Mouse (Mus musculus): ENCODE measurements around the gene Krt32.

DNA sequence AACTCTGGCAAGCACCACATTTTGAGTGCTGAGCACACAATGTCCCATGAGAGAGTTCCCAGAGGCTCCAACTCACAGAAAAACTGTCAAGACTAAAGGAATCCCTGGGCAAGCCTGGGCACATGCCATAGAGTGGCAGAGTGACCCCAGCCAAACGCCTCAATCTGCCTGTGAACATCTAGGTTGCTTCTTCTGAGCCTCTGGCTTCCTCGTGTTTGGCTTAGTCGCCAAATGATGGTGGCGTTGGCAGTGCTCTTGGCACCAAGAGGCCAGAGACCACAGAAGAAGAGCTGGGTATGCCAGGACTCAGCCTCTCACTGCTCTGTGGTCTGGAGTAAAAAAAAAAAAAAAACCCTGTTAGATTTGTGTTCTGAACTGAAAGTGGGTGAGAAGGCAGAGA lies 12.4 kb upstream of the Krt32 start:
- TF ChIP-seq CTCF (IDR thresholded peaks at IDR 0.05; ENCODE audit: low read depth, low read length) = no peak
- no peak for TF ChIP-seq POLR2A (IDR thresholded peaks at IDR 0.05; ENCODE audit: extremely low read depth, insufficient read depth, low read length)
